Mouse (Mus musculus) embryonic facial prominence, embryonic 13.5 days (tissue): ENCODE results near the gene Atp6v1g2. TPM values are rescaled to one million over a fixed set of nuclear protein-coding genes. Genes with fewer than 3 reads are reported as not detected.

ENCODE experiments used
- ATAC-seq: fragments of 200-750 bp; cut with Nextera tagmentation; 2 replicates; pipeline ENCODE4 v1.8.0; 2017; ENCODE audit warnings: low read depth; ENCODE audit not compliant: insufficient number of reproducible peaks, insufficient read depth, low FRiP score, low TSS enrichment
- H3K27ac ChIP-seq: fragments of 300-500 bp; sonication (generic); 2 replicates; pipeline ENCODE4 v1.5.1; 2015; ENCODE audit warnings: moderate library complexity, mild to moderate bottlenecking, inconsistent platforms
- H3K27me3 ChIP-seq: fragments of 300-500 bp; sonication (generic); 2 replicates; pipeline ENCODE4 v1.6.1; 2015; ENCODE audit warnings: mild to moderate bottlenecking, inconsistent platforms
- H3K36me3 ChIP-seq: fragments of 300-500 bp; sonication (generic); 2 replicates; pipeline ENCODE4 v1.6.1; 2015; ENCODE audit warnings: mild to moderate bottlenecking, inconsistent platforms
- H3K4me1 ChIP-seq: fragments of 300-500 bp; sonication (generic); 2 replicates; pipeline ENCODE4 v1.6.1; 2015; ENCODE audit warnings: inconsistent platforms
- H3K4me2 ChIP-seq: fragments of 300-500 bp; sonication (generic); 2 replicates; pipeline ENCODE4 v1.6.1; 2015; ENCODE audit warnings: moderate library complexity, mild to moderate bottlenecking, inconsistent platforms
- H3K4me3 ChIP-seq: fragments of 300-500 bp; sonication (generic); 2 replicates; pipeline ENCODE4 v1.5.1; 2015; ENCODE audit warnings: mild to moderate bottlenecking, inconsistent platforms
- H3K9ac ChIP-seq: fragments of 300-500 bp; sonication (generic); 2 replicates; pipeline ENCODE4 v1.6.1; 2015; ENCODE audit warnings: mild to moderate bottlenecking, inconsistent platforms
- H3K9me3 ChIP-seq: fragments of 300-500 bp; sonication (generic); 2 replicates; pipeline ENCODE4 v1.6.1; 2016; ENCODE audit warnings: inconsistent platforms
- WGBS: fragments of 180-500 bp; shearing (Covaris S2); methylation state at CpG from one replicate; pipeline ENCODE4 v1.1.7; 2015; ENCODE audit warnings: mixed read lengths; 5-methylcytosine and 5-hydroxymethylcytosine counted together
- microRNA-seq: library from miRNA; unstranded; fragments of <30 nt; microRNA quantifications from one replicate; pipeline ENCODE4, GENCODE M21; 2016
- polyA plus RNA-seq: library from polyadenylated mRNA; unstranded; fragments of >200 nt; fragmentation: Nextera tagmentation; extraction: Ambion mirVana; gene quantifications from 2 replicates; pipeline ENCODE4 v1.2.1, GENCODE M21; 2015

The Atp6v1g2 gene
- polyA plus RNA-seq, 1 experiment from 2014 or later = 3.9 TPM

- no peak overlapping the region for H3K4me2 ChIP-seq
- H3K27ac ChIP-seq = no peak overlapping the region
- H3K4me1 ChIP-seq = no peaks in the 10 kb centered on the region
- no peaks in the 10 kb centered on the region for H3K36me3 ChIP-seq
- H3K27me3 ChIP-seq = peaks cover 20% of the 10 kb centered on the region
- ATAC-seq = no peak
- H3K9me3 ChIP-seq = no peaks in the 10 kb centered on the region
- 86% methylated on average over 13 of the region's 13 CpGs for WGBS
- no peak overlapping the region for H3K4me3 ChIP-seq
- no peak overlapping the region for H3K9ac ChIP-seq
Observed at GRCm38 (mm10) chr17:35278957-35279688, 45.7 kb downstream of the Atp6v1g2 start.

GRCm38 (mm10) chr17:35280276-35280675, 46.8 kb downstream of the Atp6v1g2 start:
- no peak overlapping the region for H3K4me3 ChIP-seq
- WGBS = 64% methylated on average over 3 of the region's 3 CpGs
- H3K36me3 ChIP-seq = no peaks in the 10 kb centered on the region
- no peak overlapping the region for H3K4me2 ChIP-seq
- H3K27me3 ChIP-seq = peaks cover 22% of the 10 kb centered on the region
- no peaks in the 10 kb centered on the region for H3K9me3 ChIP-seq
- ATAC-seq = no peak
- no peak overlapping the region for H3K9ac ChIP-seq
- H3K4me1 ChIP-seq = no peaks in the 10 kb centered on the region
- no peak overlapping the region for H3K27ac ChIP-seq

- peaks cover 5% of the 10 kb centered on the region for H3K27me3 ChIP-seq
- H3K36me3 ChIP-seq = no peaks in the 10 kb centered on the region
- no peaks in the 10 kb centered on the region for H3K9me3 ChIP-seq
- no peaks in the 10 kb centered on the region for H3K4me1 ChIP-seq
- no peak overlapping the region for H3K9ac ChIP-seq
- H3K27ac ChIP-seq = no peak overlapping the region
- no peak overlapping the region for H3K4me2 ChIP-seq
- ATAC-seq = no peak
- H3K4me3 ChIP-seq = no peak overlapping the region
Observed at GRCm38 (mm10) chr17:35285431-35285830, 52.0 kb downstream of the Atp6v1g2 start.

Small RNA genes lying within 50 kb of the gene (microRNA-seq; reads per million reads assigned to microRNA genes)
- gene Mir6973a (not detected), gene Mir6974 (not detected), gene Mir6975 (1.1 reads per million), gene Mir8094 (not detected)

Other genes with a start within 250 kb of the Atp6v1g2 start
- 102 and 112 TPM in 2 replicates for gene Vars, start 232.7 kb upstream of the Atp6v1g2 start, polyA plus RNA-seq
- 0.33 and 0.38 TPM in 2 replicates for gene Vwa7, start 217.1 kb upstream of the Atp6v1g2 start, polyA plus RNA-seq
- gene Sapcd1, start 205.6 kb upstream of the Atp6v1g2 start, polyA plus RNA-seq = 14.2 and 19.5 TPM in 2 replicates
- 3.5 and 3.6 TPM in 2 replicates for gene Msh5, start 186.9 kb upstream of the Atp6v1g2 start, polyA plus RNA-seq
- gene Clic1, start 183.7 kb upstream of the Atp6v1g2 start, polyA plus RNA-seq = 243 and 254 TPM in 2 replicates
- gene Ddah2, start 174.6 kb upstream of the Atp6v1g2 start, polyA plus RNA-seq = 358 and 374 TPM in 2 replicates
- 0.87 and 1.0 TPM in 2 replicates for gene Ly6g6c, start 168.3 kb upstream of the Atp6v1g2 start, polyA plus RNA-seq
- 0.77 and 0.89 TPM in 2 replicates for gene Mpig6b, start 167.5 kb upstream of the Atp6v1g2 start, polyA plus RNA-seq
- gene Ly6g6e, start 156.8 kb upstream of the Atp6v1g2 start, polyA plus RNA-seq = 4.3 and 4.9 TPM in 2 replicates
- gene Ly6g6d, start 155.6 kb upstream of the Atp6v1g2 start, polyA plus RNA-seq = 0.77 and 1.3 TPM in 2 replicates
- gene Ly6g6f, start 148.1 kb upstream of the Atp6v1g2 start, polyA plus RNA-seq = 0.18 and 0.23 TPM in 2 replicates
- 89.6 and 90.1 TPM in 2 replicates for gene Abhd16a, start 144.4 kb upstream of the Atp6v1g2 start, polyA plus RNA-seq
- not detected in 2 replicates for gene Ly6g5c, start 125.4 kb upstream of the Atp6v1g2 start, polyA plus RNA-seq
- 1.1 and 1.6 TPM in 2 replicates for gene Ly6g5b, start 118.2 kb upstream of the Atp6v1g2 start, polyA plus RNA-seq
- 21.1 and 24.1 TPM in 2 replicates for gene Gpank1, start 112.2 kb upstream of the Atp6v1g2 start, polyA plus RNA-seq
- 278 and 298 TPM in 2 replicates for gene Csnk2b, start 111.6 kb upstream of the Atp6v1g2 start, polyA plus RNA-seq
- 10.9 and 12.3 TPM in 2 replicates for gene D17H6S53E, start 107.3 kb upstream of the Atp6v1g2 start, polyA plus RNA-seq
- 0.28 and 8.7 TPM in 2 replicates for gene Apom, start 101.6 kb upstream of the Atp6v1g2 start, polyA plus RNA-seq
- 65.1 and 67.8 TPM in 2 replicates for gene Bag6, start 98.5 kb upstream of the Atp6v1g2 start, polyA plus RNA-seq
- 193 and 244 TPM in 2 replicates for gene Prrc2a, start 68.8 kb upstream of the Atp6v1g2 start, polyA plus RNA-seq
- gene Aif1, start 57.6 kb upstream of the Atp6v1g2 start, polyA plus RNA-seq = 8.1 and 9.8 TPM in 2 replicates
- gene Lst1, start 45.2 kb upstream of the Atp6v1g2 start, polyA plus RNA-seq = 13.1 and 16.1 TPM in 2 replicates
- gene Ltb, start 39.2 kb upstream of the Atp6v1g2 start, polyA plus RNA-seq = 1.8 and 2.1 TPM in 2 replicates
- 0.37 TPM in 1 of 2 replicates, not detected in the other for gene Tnf, start 31.7 kb upstream of the Atp6v1g2 start, polyA plus RNA-seq
- 0.24 TPM in 1 of 2 replicates, not detected in the other for gene Lta, start 28.3 kb upstream of the Atp6v1g2 start, polyA plus RNA-seq
- not detected in 2 replicates for gene Gm16181, start 12.8 kb upstream of the Atp6v1g2 start, polyA plus RNA-seq
- gene Nfkbil1, start 2.1 kb downstream of the Atp6v1g2 start, polyA plus RNA-seq = 10.4 and 12.0 TPM in 2 replicates
- gene Ddx39b, start 8.1 kb downstream of the Atp6v1g2 start, polyA plus RNA-seq = 498 and 543 TPM in 2 replicates
- 28.7 and 30.7 TPM in 2 replicates for gene H2-D1, start 29.1 kb downstream of the Atp6v1g2 start, polyA plus RNA-seq
- not detected in 2 replicates for gene H2-Q1, start 86.7 kb downstream of the Atp6v1g2 start, polyA plus RNA-seq
- gene H2-Q2, start 108.6 kb downstream of the Atp6v1g2 start, polyA plus RNA-seq = 1.2 TPM in 1 of 2 replicates, not detected in the other
- 1.6 and 2.1 TPM in 2 replicates for gene H2-Q4, start 146.0 kb downstream of the Atp6v1g2 start, polyA plus RNA-seq
- gene H2-Q6, start 191.2 kb downstream of the Atp6v1g2 start, polyA plus RNA-seq = 0.28 and 0.55 TPM in 2 replicates
- gene H2-Q7, start 205.5 kb downstream of the Atp6v1g2 start, polyA plus RNA-seq = 1.6 and 3.3 TPM in 2 replicates
- 0.14 and 5.4 TPM in 2 replicates for gene H2-Q10, start 236.4 kb downstream of the Atp6v1g2 start, polyA plus RNA-seq